Mouse (Mus musculus): Measurements from ENCODE around the gene Mamdc2.

DNA sequence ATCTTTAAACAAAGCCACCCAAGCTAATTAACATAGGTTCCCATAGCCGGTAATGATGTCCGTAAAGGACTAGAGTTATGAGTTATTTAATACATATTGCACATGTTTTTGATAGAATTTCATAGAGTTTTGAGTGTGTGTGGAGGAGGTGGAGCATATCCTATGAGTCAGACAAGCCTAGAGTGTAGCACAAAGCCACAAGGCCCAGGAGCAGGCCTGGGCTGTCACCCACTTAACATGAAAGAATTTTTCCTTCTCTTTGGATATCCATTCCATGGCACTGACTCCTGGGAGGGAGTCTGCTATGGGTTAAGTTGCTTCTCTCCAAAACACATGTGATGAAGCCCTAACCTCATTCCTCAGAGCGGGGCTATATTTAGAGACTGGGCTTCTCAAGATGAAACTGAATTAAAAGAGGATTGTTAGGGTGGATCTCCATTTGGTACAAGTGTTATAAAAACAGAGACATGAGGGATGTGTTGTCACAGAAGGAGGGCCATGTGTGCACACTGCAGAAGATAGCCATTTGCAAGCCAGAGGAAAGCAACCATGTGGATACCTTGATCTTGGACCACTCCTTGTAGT, 121.1 kb downstream of the Mamdc2 start:
- TF ChIP-seq CTCF (IDR thresholded peaks at IDR 0.05; ENCODE audit: low read depth): no peak
- no peak for TF ChIP-seq EP300 (IDR thresholded peaks at IDR 0.05; ENCODE audit: low read depth)
